Mouse (Mus musculus) CH12.LX (cell line): ENCODE measurements around the gene Micu1.

Experiments used
- BHLHE40 ChIP-seq: IDR thresholded peaks from 2 replicates; pipeline ENCODE4 v1.6.1; 2011; ENCODE audit warnings: mild to moderate bottlenecking, low read depth, low read length, improper control_type of control experiment
- CTCF ChIP-seq, 2 experiments: IDR thresholded peaks in 1 of 2; conservative IDR thresholded peaks in 1 of 2; 2 replicates each; pipeline ENCODE4 v1.5.1; 2011 to 2012; ENCODE audit warnings: low read depth in 2 of 2, low read length in 2 of 2, improper control_type of control experiment in 1 of 2, inconsistent platforms in 1 of 2, mild to moderate bottlenecking in 1 of 2, moderate library complexity in 1 of 2
- MYC ChIP-seq: IDR thresholded peaks from 2 replicates; pipeline ENCODE4 v1.6.1; 2011; ENCODE audit warnings: low read depth, mild to moderate bottlenecking, improper control_type of control experiment, low read length
- POLR2A ChIP-seq: IDR thresholded peaks from 2 replicates; pipeline ENCODE4 v1.6.1; 2011; ENCODE audit warnings: low read depth, mild to moderate bottlenecking, improper control_type of control experiment, low read length
- RCOR1 ChIP-seq: conservative IDR thresholded peaks from 2 replicates; pipeline ENCODE4 v1.6.1; 2012; ENCODE audit warnings: low read depth, mild to moderate bottlenecking, inconsistent platforms, low read length, improper control_type of control experiment

GRCm38 (mm10) chr10:59911091-59911490 lies 208.8 kb downstream of the Micu1 start:
- TF ChIP-seq MYC: no peak
- peak; percentile 84 for TF ChIP-seq BHLHE40
- no peak for TF ChIP-seq CTCF (conservative IDR thresholded peaks at IDR 0.05 in 1 of 2, IDR thresholded peaks at IDR 0.05 in 1 of 2; ENCODE audit: low read depth in 2 of 2, low read length in 2 of 2)
- no peak for TF ChIP-seq POLR2A
- no peak for TF ChIP-seq RCOR1
